Mouse (Mus musculus): ENCODE measurements around the gene Chchd3. TPM values are rescaled to one million over a fixed set of nuclear protein-coding genes. Genes with fewer than 3 reads are reported as not detected.

Chchd3 gene
- polyA plus RNA-seq, 1 experiment from 2014 or later: 134 TPM

- no peaks in the 10 kb centered on the region for H3K36me3 ChIP-seq (ENCODE audit: control insufficient read depth, insufficient read depth)
- TF ChIP-seq CTCF (IDR thresholded peaks at IDR 0.05; ENCODE audit: low read depth): no peak
- WGBS: 54% methylated on average over 2 of the region's 2 CpGs
These were observed 123.7 kb downstream of the Chchd3 start for GRCm38 (mm10) chr6:32936365-32936764.

DNA sequence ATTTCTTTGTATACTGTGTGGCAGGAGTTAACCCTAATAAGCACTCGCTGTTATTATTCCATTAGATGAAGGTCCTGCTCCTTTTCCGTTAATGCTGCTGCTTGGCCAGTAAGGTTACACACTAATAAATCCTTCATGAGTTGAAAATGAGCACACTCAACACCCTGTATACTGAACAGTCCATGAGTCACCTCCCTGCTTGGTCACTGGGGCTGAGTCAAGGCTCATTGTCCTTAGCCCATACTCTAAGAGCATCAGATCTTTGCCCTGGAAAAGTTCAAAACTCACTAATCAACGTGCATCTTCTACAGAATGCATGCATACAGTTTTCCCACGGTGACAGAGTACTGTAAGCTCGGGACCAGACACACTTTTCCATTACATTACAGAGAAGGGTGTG, 124.5 kb downstream of the Chchd3 start:
- TF ChIP-seq CTCF (IDR thresholded peaks at IDR 0.05; ENCODE audit: low read depth): no peak
- 61% methylated on average over 5 of the region's 5 CpGs for WGBS

More at GRCm38 (mm10) chr6:32936365-32936764, 123.7 kb downstream of the Chchd3 start:
- no peak for ATAC-seq
- no peaks in the 10 kb centered on the region for H3K4me1 ChIP-seq (replicated peaks; ENCODE audit: control insufficient read depth, insufficient read depth, low read length)
- H3K9me3 ChIP-seq (ENCODE audit: control insufficient read depth): no peaks in the 10 kb centered on the region
- no peak overlapping the region for H3K4me3 ChIP-seq (ENCODE audit: low read depth, low read length)
- no peak overlapping the region for H3K4me2 ChIP-seq (replicated peaks; ENCODE audit: low read depth)
- no peaks in the 10 kb centered on the region for H3K27me3 ChIP-seq (replicated peaks; ENCODE audit: control insufficient read depth, insufficient read depth, low read length)
- H3K9ac ChIP-seq (ENCODE audit: low read depth, low read length): no peak overlapping the region
- no peak overlapping the region for H3K27ac ChIP-seq (ENCODE audit: low read depth, low read length)

GRCm38 (mm10) chr6:32931106-32931770, 128.8 kb downstream of the Chchd3 start:
- Histone ChIP-seq H3K9ac (ENCODE audit: low read depth, low read length) (no peak overlapping the region), H3K27me3 (replicated peaks; ENCODE audit: control insufficient read depth, insufficient read depth, low read length) (no peaks in the 10 kb centered on the region), H3K4me3 (ENCODE audit: low read depth, low read length) (no peak overlapping the region), H3K4me1 (replicated peaks; ENCODE audit: control insufficient read depth, insufficient read depth, low read length) (no peaks in the 10 kb centered on the region), H3K4me2 (replicated peaks; ENCODE audit: low read depth) (no peak overlapping the region), H3K36me3 (ENCODE audit: control insufficient read depth, insufficient read depth) (no peaks in the 10 kb centered on the region), H3K27ac (ENCODE audit: low read depth, low read length) (no peak overlapping the region), H3K9me3 (ENCODE audit: control insufficient read depth) (no peaks in the 10 kb centered on the region)
- no peak for ATAC-seq
- no peak for TF ChIP-seq CTCF (IDR thresholded peaks at IDR 0.05; ENCODE audit: low read depth)
- 56% methylated on average over 11 of the region's 11 CpGs for WGBS

More for the DNA sequence above, 124.5 kb downstream of the Chchd3 start:
- no peaks in the 10 kb centered on the region for H3K9me3 ChIP-seq (ENCODE audit: control insufficient read depth)
- H3K36me3 ChIP-seq (ENCODE audit: control insufficient read depth, insufficient read depth): no peaks in the 10 kb centered on the region
- H3K4me3 ChIP-seq (ENCODE audit: low read depth, low read length): no peak overlapping the region
- H3K27me3 ChIP-seq (replicated peaks; ENCODE audit: control insufficient read depth, insufficient read depth, low read length): no peaks in the 10 kb centered on the region
- H3K27ac ChIP-seq (ENCODE audit: low read depth, low read length): no peak overlapping the region
- H3K9ac ChIP-seq (ENCODE audit: low read depth, low read length): no peak overlapping the region
- no peak overlapping the region for H3K4me2 ChIP-seq (replicated peaks; ENCODE audit: low read depth)
- H3K4me1 ChIP-seq (replicated peaks; ENCODE audit: control insufficient read depth, insufficient read depth, low read length): no peaks in the 10 kb centered on the region
- no peak for ATAC-seq

DNA sequence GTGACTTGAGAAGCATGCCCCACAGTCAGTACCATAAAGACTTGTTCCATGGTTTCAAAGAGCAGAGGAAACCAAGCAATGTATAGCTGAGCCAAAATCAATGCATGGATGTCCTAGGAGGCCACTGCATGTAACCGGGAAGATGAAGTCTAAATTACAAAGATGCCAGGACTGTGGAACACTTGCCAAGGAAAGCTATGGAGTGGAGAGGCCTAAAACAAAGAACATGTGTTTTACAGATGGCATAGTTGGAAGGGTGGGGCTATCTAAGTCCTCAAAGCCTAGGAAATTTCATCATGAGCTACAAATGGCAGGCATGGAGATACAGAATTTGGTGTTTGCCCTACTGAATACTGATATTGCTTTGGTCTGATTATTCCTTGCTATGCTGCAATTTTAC, 137.7 kb downstream of the Chchd3 start:
- Histone ChIP-seq H3K4me3 (ENCODE audit: low read depth, low read length) (no peak overlapping the region), H3K9ac (ENCODE audit: low read depth, low read length) (no peak overlapping the region), H3K27ac (ENCODE audit: low read depth, low read length) (no peak overlapping the region), H3K4me1 (replicated peaks; ENCODE audit: control insufficient read depth, insufficient read depth, low read length) (no peaks in the 10 kb centered on the region), H3K4me2 (replicated peaks; ENCODE audit: low read depth) (no peak overlapping the region), H3K27me3 (replicated peaks; ENCODE audit: control insufficient read depth, insufficient read depth, low read length) (no peaks in the 10 kb centered on the region), H3K9me3 (ENCODE audit: control insufficient read depth) (no peaks in the 10 kb centered on the region), H3K36me3 (ENCODE audit: control insufficient read depth, insufficient read depth) (0 out of 2 replicates have a peak, but pooled peaks cover 1% of the 10 kb centered on the region)
- no peak for ATAC-seq
- WGBS: 79% methylated on average over 1 of the region's 1 CpGs
- no peak for TF ChIP-seq CTCF (IDR thresholded peaks at IDR 0.05; ENCODE audit: low read depth)

DNA sequence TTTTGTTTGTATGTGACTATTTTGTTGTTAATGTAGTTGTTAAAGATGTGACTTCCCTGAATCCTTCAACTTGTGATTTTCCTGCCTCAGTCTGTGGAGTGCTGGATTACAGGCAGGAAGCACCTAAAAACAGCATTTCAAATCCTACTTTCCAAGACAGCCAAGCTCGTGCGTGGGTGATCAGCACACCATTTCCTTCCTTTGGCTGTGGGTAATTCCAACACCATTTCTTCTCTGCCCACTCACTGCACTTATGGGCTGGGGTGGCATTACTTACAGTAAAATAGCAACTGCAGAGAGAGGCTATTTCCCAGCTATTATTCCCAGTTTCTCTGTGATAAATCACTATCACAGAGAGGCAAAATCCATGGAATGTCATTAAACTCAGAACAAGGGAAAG, 140.0 kb downstream of the Chchd3 start:
- H3K4me1 ChIP-seq (replicated peaks; ENCODE audit: control insufficient read depth, insufficient read depth, low read length): no peaks in the 10 kb centered on the region
- WGBS: 72% methylated on average over 2 of the region's 2 CpGs
- no peak for TF ChIP-seq CTCF (IDR thresholded peaks at IDR 0.05; ENCODE audit: low read depth)

DNA sequence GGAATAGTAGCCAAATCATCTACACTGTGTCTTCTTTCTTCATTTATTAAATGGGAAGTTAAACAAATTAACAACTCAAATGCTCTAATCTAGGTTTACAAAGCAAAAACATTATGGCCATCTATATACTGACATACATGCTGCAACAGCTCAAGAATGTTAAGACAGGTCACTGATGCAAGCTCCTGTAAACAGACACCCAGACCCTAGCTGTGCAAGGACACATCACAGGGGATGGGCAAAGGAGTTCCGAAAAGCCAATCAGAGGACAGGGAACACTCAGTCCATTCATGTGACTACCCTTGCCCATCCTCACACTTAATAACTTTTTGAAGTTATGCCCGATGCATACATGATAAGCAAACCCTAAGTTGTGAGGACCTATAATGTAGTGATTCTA, 149.4 kb downstream of the Chchd3 start:
- no peak overlapping the region for H3K27ac ChIP-seq (ENCODE audit: low read depth, low read length)
- H3K4me3 ChIP-seq (ENCODE audit: low read depth, low read length): no peak overlapping the region
- no peak overlapping the region for H3K9ac ChIP-seq (ENCODE audit: low read depth, low read length)
- no peak for TF ChIP-seq CTCF (IDR thresholded peaks at IDR 0.05; ENCODE audit: low read depth)
- H3K9me3 ChIP-seq (ENCODE audit: control insufficient read depth): no peaks in the 10 kb centered on the region
- H3K4me2 ChIP-seq (replicated peaks; ENCODE audit: low read depth): no peak overlapping the region
- WGBS: 97% methylated on average over 2 of the region's 2 CpGs
- H3K4me1 ChIP-seq (replicated peaks; ENCODE audit: control insufficient read depth, insufficient read depth, low read length): no peaks in the 10 kb centered on the region
- ATAC-seq: no peak
- no peaks in the 10 kb centered on the region for H3K36me3 ChIP-seq (ENCODE audit: control insufficient read depth, insufficient read depth)
- no peaks in the 10 kb centered on the region for H3K27me3 ChIP-seq (replicated peaks; ENCODE audit: control insufficient read depth, insufficient read depth, low read length)

More for the DNA sequence above, 140.0 kb downstream of the Chchd3 start:
- Histone ChIP-seq H3K36me3 (ENCODE audit: control insufficient read depth, insufficient read depth) (0 out of 2 replicates have a peak, but pooled peaks cover 6% of the 10 kb centered on the region), H3K27me3 (replicated peaks; ENCODE audit: control insufficient read depth, insufficient read depth, low read length) (no peaks in the 10 kb centered on the region), H3K4me2 (replicated peaks; ENCODE audit: low read depth) (no peak overlapping the region), H3K4me3 (ENCODE audit: low read depth, low read length) (no peak overlapping the region), H3K9me3 (ENCODE audit: control insufficient read depth) (no peaks in the 10 kb centered on the region), H3K27ac (ENCODE audit: low read depth, low read length) (no peak overlapping the region), H3K9ac (ENCODE audit: low read depth, low read length) (no peak overlapping the region)
- no peak for ATAC-seq
